Mouse (Mus musculus): ENCODE results near the gene Nhlrc2. TPM values are rescaled to one million over a fixed set of nuclear protein-coding genes. Genes with fewer than 3 reads are reported as not detected.

The Nhlrc2 gene
- polyA plus RNA-seq, 1 experiment from 2014 or later, result 13.1 TPM

DNA sequence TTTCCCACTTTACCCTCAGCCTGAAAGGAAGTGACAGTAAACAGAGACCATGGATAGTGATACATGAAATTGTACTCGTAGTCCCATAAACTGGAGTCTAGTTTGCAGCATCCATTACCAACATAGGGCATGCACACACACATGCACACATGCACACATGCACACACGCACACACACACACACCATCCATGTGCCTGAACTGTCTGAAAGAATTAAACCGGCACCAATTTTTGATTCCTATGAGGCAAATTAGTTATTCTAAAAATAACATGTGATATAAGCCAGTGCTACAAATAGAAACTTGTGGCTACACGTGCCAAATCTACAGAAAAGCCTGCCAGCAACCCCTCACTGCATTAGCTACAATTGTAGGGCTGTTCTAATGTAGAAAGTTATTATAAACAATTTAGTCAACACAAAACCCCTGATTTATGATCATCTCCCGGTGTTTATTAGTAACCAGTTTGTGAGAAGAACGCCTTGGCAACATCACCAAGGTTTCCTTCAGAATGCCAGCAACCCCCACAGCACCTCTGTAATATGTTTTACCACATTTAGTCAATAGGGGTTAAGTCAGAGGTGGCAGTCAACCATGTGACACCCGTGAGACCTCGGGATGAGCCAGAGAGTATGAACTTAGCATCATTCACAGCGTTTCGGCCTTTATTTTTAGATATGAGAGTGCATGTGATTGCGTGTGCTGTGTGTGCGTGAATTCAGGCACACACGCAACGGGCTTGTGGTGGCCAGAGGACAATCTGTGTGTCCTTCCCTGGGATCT is 14.6 kb upstream of the Nhlrc2 start:
- Histone ChIP-seq H3K4me1 (ENCODE audit: control insufficient read depth, insufficient read depth, low read length) (no peaks in the 10 kb centered on the region), H3K4me2 (ENCODE audit: low read depth, low read length) (no peak overlapping the region), H3K36me3 (ENCODE audit: control insufficient read depth, insufficient read depth, low read length) (peaks cover 18% of the 10 kb centered on the region), H3K9ac (ENCODE audit: low read depth, low read length) (no peak overlapping the region), H3K27ac (replicated peaks; ENCODE audit: low read depth, low read length) (no peak overlapping the region), H3K4me3 (ENCODE audit: low read depth, low read length) (no peak overlapping the region), H3K27me3 (replicated peaks; ENCODE audit: control insufficient read depth, insufficient read depth, low read length) (no peaks in the 10 kb centered on the region), H3K9me3 (ENCODE audit: control insufficient read depth, low read length) (no peaks in the 10 kb centered on the region)
- WGBS, result 92% methylated on average over 14 of the region's 14 CpGs
- DNase-seq (ENCODE audit: low spot score), result no peak
- no peak for ATAC-seq (ENCODE audit: low read depth)

DNA sequence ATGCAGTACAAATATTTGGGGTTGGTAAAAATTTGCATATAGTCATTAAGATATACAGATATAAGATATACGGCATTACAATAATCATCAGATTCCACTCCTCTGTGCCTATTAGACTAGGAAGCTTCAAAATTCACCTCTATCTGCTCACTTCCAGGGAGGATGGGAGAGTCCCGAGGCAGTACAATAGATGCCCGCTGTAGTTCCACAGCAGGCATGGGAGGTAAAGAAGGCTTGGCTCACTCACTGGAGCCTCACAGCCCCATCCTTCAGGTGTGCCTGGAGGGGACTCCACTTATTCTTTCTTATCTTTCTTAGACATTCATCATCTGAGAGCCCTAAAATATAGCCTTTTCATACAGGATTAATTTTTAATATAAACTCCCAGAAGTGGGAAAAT is 13.7 kb upstream of the Nhlrc2 start:
- DNase-seq (ENCODE audit: low spot score), result no peak
- no peak for ATAC-seq (ENCODE audit: low read depth)
- no peak overlapping the region for H3K4me2 ChIP-seq (ENCODE audit: low read depth, low read length)
- no peaks in the 10 kb centered on the region for H3K4me1 ChIP-seq (ENCODE audit: control insufficient read depth, insufficient read depth, low read length)
- H3K27ac ChIP-seq (replicated peaks; ENCODE audit: low read depth, low read length), result no peak overlapping the region
- no peak overlapping the region for H3K4me3 ChIP-seq (ENCODE audit: low read depth, low read length)
- no peaks in the 10 kb centered on the region for H3K27me3 ChIP-seq (replicated peaks; ENCODE audit: control insufficient read depth, insufficient read depth, low read length)
- H3K9me3 ChIP-seq (ENCODE audit: control insufficient read depth, low read length), result no peaks in the 10 kb centered on the region
- 84% methylated on average over 3 of the region's 3 CpGs for WGBS
- no peak overlapping the region for H3K9ac ChIP-seq (ENCODE audit: low read depth, low read length)
- H3K36me3 ChIP-seq (ENCODE audit: control insufficient read depth, insufficient read depth, low read length), result peaks cover 24% of the 10 kb centered on the region

DNA sequence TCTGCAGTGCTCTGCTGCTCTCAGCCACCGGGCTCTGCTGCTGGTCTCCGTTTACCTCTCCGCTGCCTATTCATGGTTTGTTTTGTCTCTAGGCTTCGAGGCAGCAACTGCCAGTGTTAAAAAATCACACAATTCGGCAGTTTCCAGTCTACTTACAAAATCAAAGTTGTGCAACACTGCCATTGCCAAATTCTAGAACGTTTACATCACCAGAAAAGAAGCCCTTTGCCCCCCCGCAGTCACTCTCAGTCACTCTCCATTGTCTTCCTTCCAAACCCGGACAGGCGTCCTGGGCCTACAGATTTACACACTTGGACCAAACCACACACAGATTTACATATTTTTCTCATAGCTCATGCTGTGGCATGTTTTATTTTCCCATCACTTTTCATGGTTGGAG is 13.0 kb upstream of the Nhlrc2 start:
- Histone ChIP-seq H3K27ac (replicated peaks; ENCODE audit: low read depth, low read length) (no peak overlapping the region), H3K4me1 (ENCODE audit: control insufficient read depth, insufficient read depth, low read length) (no peaks in the 10 kb centered on the region), H3K27me3 (replicated peaks; ENCODE audit: control insufficient read depth, insufficient read depth, low read length) (no peaks in the 10 kb centered on the region), H3K9ac (ENCODE audit: low read depth, low read length) (no peak overlapping the region), H3K4me3 (ENCODE audit: low read depth, low read length) (no peak overlapping the region), H3K4me2 (ENCODE audit: low read depth, low read length) (no peak overlapping the region), H3K36me3 (ENCODE audit: control insufficient read depth, insufficient read depth, low read length) (peaks cover 26% of the 10 kb centered on the region), H3K9me3 (ENCODE audit: control insufficient read depth, low read length) (no peaks in the 10 kb centered on the region)
- no peak for DNase-seq (ENCODE audit: low spot score)
- 84% methylated on average over 9 of the region's 9 CpGs for WGBS
- no peak for ATAC-seq (ENCODE audit: low read depth)

- Histone ChIP-seq H3K27ac (replicated peaks; ENCODE audit: low read depth, low read length) (no peak overlapping the region), H3K9ac (ENCODE audit: low read depth, low read length) (no peak overlapping the region), H3K27me3 (replicated peaks; ENCODE audit: control insufficient read depth, insufficient read depth, low read length) (no peaks in the 10 kb centered on the region), H3K9me3 (ENCODE audit: control insufficient read depth, low read length) (no peaks in the 10 kb centered on the region), H3K36me3 (ENCODE audit: control insufficient read depth, insufficient read depth, low read length) (peaks cover 33% of the 10 kb centered on the region), H3K4me2 (ENCODE audit: low read depth, low read length) (no peak overlapping the region), H3K4me3 (ENCODE audit: low read depth, low read length) (no peak overlapping the region), H3K4me1 (ENCODE audit: control insufficient read depth, insufficient read depth, low read length) (no peaks in the 10 kb centered on the region)
- WGBS, result 88% methylated on average over 9 of the region's 9 CpGs
- no peak for ATAC-seq (ENCODE audit: low read depth)
- DNase-seq (ENCODE audit: low spot score), result no peak
Measured at GRCm38 (mm10) chr19:56535765-56536164, 12.3 kb upstream of the Nhlrc2 start.

DNA sequence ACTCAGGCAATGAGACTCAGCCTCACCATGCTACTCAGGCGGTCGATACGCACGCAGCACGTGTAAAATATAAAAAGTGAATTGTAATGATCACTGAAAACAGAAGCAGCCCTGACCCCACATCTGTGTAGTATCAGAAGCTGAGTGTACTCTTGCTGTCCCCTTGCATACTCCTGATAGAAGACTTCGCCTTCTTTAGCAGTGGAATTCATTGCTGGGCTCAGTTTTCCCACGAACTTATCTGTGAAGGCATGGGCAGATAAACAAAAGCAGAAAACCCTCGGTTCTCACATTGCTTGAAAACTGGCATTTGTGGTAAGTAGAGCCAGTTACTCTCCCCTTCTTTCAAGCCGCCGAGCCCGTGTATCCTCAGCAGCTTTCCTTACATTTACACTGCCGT is 4.7 kb upstream of the Nhlrc2 start:
- ATAC-seq (ENCODE audit: low read depth) (no peak), DNase-seq (ENCODE audit: low spot score) (no peak)
- H3K36me3 ChIP-seq (ENCODE audit: control insufficient read depth, insufficient read depth, low read length), result peaks cover 55% of the 10 kb centered on the region
- peaks cover 4% of the 10 kb centered on the region; the same call in 1 of the 2 replicates for H3K4me1 ChIP-seq (ENCODE audit: control insufficient read depth, insufficient read depth, low read length)
- H3K9ac ChIP-seq (ENCODE audit: low read depth, low read length), result no peak overlapping the region
- no peak overlapping the region for H3K27ac ChIP-seq (replicated peaks; ENCODE audit: low read depth, low read length)
- 87% methylated on average over 12 of the region's 12 CpGs for whole genome bisulfite sequencing
- H3K4me2 ChIP-seq (ENCODE audit: low read depth, low read length), result no peak overlapping the region
- H3K9me3 ChIP-seq (ENCODE audit: control insufficient read depth, low read length), result no peaks in the 10 kb centered on the region
- no peaks in the 10 kb centered on the region for H3K27me3 ChIP-seq (replicated peaks; ENCODE audit: control insufficient read depth, insufficient read depth, low read length)
- H3K4me3 ChIP-seq (ENCODE audit: low read depth, low read length), result no peak overlapping the region

DNA sequence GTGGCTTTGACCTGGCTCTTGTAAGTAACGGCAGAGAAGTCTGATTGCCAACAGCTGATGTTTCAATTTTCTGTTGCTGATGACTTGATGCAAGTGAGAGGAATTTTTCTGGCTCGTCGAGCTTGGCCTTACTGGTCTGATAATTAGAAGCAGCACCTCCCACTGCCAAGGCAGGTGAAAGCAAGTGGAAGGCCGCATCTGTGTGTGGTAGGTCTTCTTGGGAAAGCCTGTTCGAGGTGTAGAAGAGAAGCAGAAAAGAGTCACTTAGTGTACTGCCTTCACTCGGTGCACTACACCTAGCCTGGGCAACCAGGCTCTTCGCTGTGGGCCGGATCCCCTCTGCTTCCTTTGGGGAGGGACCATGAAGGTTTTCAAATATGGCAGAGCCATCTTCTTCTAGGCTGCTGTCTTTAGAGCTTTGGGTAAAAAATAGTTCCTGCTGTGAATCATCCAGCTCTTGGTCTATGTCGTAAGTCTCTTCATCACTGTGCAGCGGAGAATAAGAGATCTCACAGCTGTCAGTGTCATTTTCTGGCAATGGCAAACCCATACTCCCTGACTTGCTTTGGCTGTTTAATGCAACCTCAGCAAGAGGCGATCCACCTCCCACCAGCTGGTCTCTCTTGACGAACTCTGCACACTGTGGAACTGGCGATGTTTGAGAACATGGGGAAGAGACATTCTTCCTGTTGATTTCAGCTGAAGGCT is 3.2 kb upstream of the Nhlrc2 start:
- ATAC-seq (ENCODE audit: low read depth) (no peak), DNase-seq (ENCODE audit: low spot score) (no peak)
- H3K27ac ChIP-seq (replicated peaks; ENCODE audit: low read depth, low read length), result no peak overlapping the region
- peaks cover 48% of the 10 kb centered on the region for H3K36me3 ChIP-seq (ENCODE audit: control insufficient read depth, insufficient read depth, low read length)
- H3K4me2 ChIP-seq (ENCODE audit: low read depth, low read length), result no peak overlapping the region
- peaks cover 10% of the 10 kb centered on the region for H3K4me1 ChIP-seq (ENCODE audit: control insufficient read depth, insufficient read depth, low read length)
- H3K9ac ChIP-seq (ENCODE audit: low read depth, low read length), result no peak overlapping the region
- H3K27me3 ChIP-seq (replicated peaks; ENCODE audit: control insufficient read depth, insufficient read depth, low read length), result no peaks in the 10 kb centered on the region
- 87% methylated on average over 13 of the region's 13 CpGs for WGBS
- no peak overlapping the region for H3K4me3 ChIP-seq (ENCODE audit: low read depth, low read length)
- no peaks in the 10 kb centered on the region for H3K9me3 ChIP-seq (ENCODE audit: control insufficient read depth, low read length)

DNA sequence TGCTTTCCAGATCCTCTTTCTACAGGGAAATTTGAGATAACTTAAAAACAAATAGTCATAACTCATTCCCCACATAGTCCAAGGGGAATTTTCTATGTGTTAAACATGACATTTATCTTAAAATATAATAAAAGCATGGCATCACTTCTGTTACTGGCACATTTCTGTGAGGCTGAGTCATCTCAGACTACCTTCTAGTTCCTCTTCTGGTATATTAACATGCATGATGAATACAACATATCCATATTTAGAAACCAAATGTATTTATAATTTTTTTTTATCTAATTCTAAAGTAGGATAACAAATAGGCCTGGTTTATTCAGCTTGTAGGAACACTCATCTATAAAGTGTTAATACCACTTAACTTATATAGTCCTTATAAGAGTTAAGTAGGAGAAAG is 2.0 kb upstream of the Nhlrc2 start:
- Histone ChIP-seq H3K27me3 (replicated peaks; ENCODE audit: control insufficient read depth, insufficient read depth, low read length) (no peaks in the 10 kb centered on the region), H3K4me3 (ENCODE audit: low read depth, low read length) (no peak overlapping the region), H3K4me2 (ENCODE audit: low read depth, low read length) (no peak overlapping the region), H3K9me3 (ENCODE audit: control insufficient read depth, low read length) (no peaks in the 10 kb centered on the region), H3K36me3 (ENCODE audit: control insufficient read depth, insufficient read depth, low read length) (peaks cover 37% of the 10 kb centered on the region), H3K9ac (ENCODE audit: low read depth, low read length) (no peak overlapping the region), H3K27ac (replicated peaks; ENCODE audit: low read depth, low read length) (no peak overlapping the region), H3K4me1 (ENCODE audit: control insufficient read depth, insufficient read depth, low read length) (peaks cover 12% of the 10 kb centered on the region)
- no peak for DNase-seq (ENCODE audit: low spot score)
- ATAC-seq (ENCODE audit: low read depth), result no peak

DNA sequence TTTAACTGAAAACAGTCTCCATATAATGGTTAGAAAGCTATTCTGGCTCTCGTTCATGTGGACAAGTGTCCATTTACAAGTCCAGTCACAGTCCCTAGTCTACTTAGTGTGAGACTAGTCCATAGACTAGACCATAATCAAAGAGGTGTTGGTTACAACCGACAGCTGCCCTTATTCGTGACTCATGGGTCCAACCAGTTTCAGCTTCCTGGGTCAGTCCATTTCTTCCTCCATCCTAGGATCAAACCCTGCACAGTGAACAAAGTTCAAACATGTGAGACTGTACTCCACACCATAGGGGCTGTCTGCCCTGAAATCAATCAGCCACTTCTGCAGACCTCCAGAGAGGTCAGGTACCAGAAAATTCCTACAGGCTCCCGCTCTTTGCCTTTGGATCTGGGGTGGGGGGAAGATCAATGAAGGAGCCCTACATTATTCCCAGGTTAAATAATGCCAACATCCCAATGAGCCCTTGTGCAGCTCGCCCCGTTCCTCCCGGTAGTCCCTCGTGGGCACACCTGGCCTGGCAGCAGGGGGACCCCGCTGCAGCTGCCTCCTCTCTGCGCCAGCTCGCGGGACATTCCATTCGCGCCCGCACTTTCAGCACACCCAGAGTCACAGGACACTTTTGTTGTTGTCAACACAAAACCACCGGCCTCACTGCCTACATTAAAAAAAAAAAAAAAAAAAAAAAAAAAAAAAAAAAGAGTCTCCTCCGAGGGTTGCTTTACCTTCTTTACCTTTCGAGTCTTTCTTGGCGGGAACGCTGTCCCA is 418 bp upstream of the Nhlrc2 start, which contains the start of gene Dclre1a:
Gene Dclre1a (minus strand): TSS at position 767 of the 774 bp plus-strand sequence.
- DNase-seq (ENCODE audit: low spot score), result peak; percentile 83
- Histone ChIP-seq H3K27me3 (replicated peaks; ENCODE audit: control insufficient read depth, insufficient read depth, low read length) (no peaks in the 10 kb centered on the region), H3K4me3 (ENCODE audit: low read depth, low read length) (peak within 1 kb of the TSS; percentile 95), H3K9me3 (ENCODE audit: control insufficient read depth, low read length) (no peaks in the 10 kb centered on the region), H3K9ac (ENCODE audit: low read depth, low read length) (peak within 1 kb of the TSS; percentile 99), H3K4me1 (ENCODE audit: control insufficient read depth, insufficient read depth, low read length) (peaks cover 12% of the 10 kb centered on the region), H3K27ac (replicated peaks; ENCODE audit: low read depth, low read length) (peak within 1 kb of the TSS; percentile 97), H3K36me3 (ENCODE audit: control insufficient read depth, insufficient read depth, low read length) (peaks cover 37% of the 10 kb centered on the region), H3K4me2 (ENCODE audit: low read depth, low read length) (peak within 1 kb of the TSS; percentile 84)
- peak; percentile 66 for ATAC-seq (ENCODE audit: low read depth)
- WGBS, result 9% methylated on average over 20 of the region's 20 CpGs
